ENCODE assay signal across 8 mouse cellular contexts in the genomic region with DNA sequence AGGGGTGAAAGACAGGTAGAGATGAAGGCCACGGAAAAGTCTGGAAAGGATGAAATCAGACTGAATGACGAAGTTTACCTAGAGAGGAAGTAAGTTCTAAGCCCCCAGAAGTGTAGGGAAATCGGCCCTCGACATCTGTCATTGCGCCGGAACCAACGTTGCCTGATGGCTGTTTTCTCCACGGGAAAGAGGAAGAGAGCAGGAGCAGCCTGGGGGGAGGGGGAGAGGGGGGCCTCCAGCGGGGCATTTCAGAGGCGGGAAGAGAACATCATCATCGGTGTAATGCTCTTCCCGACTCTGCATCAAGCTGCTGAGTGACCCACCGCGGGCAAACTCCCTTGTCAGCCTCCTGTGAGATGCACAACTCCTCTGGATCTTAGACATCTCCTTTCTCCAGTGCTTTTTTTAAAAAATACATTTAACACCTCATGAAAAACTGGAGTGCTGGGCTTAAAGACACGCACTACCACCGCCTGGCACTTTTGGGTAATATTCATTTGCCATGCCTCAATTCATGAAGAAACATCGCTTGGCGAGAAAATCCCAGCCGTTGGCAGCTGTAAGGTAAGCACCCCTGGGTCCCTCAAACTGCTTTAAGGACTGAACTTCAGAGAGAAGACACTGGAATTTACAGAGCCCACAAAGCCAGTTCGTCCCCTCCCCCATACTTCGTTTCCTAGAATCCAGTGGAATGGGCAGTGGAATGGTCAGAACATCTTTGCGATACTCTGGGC. TPM values are rescaled to one million over a fixed set of nuclear protein-coding genes. Genes with fewer than 3 reads are reported as not detected.
A peak's percentile ranks its signal among the peaks of the same experiment; 100 is the strongest.
DNase-seq lines count a peak whose midpoint lies in the region; ATAC-seq and TF ChIP-seq lines count a peak whose summit lies in the region.

No protein-coding gene starts in this region.

- TF ChIP-seq CTCF in bone marrow, adult 2 months (IDR thresholded peaks at IDR 0.05; ENCODE audit: control insufficient read depth, insufficient read depth, low read length): no peak
- no peak for TF ChIP-seq CTCF in liver, postnatal 0 days (IDR thresholded peaks at IDR 0.05; ENCODE audit: low read depth)

- no peaks in the 10 kb centered on the region for H3K36me3 ChIP-seq in erythroblast, embryonic 14.5 days (ENCODE audit: control insufficient read depth)
- no peaks in the 10 kb centered on the region for H3K36me3 ChIP-seq in liver, postnatal 0 days (replicated peaks; ENCODE audit: insufficient read depth, low read length)

- no peak for TF ChIP-seq EP300 in liver, postnatal 0 days (IDR thresholded peaks at IDR 0.05; ENCODE audit: low read depth)

- peak overlapping the region; percentile 18 for H3K4me3 ChIP-seq in erythroblast, embryonic 14.5 days (replicated peaks)
- H3K4me3 ChIP-seq in bone marrow, adult 2 months (replicated peaks; ENCODE audit: control insufficient read depth, low read depth, low read length): peak overlapping the region; percentile 67
- H3K4me3 ChIP-seq in liver, postnatal 0 days (ENCODE audit: low read depth, low read length): peak overlapping the region; percentile 46

- no peak for ATAC-seq in erythroblast, adult 5-6 weeks (replicated peaks; ENCODE audit: low FRiP score, poor library complexity, severe bottlenecking)
- peak; percentile 47 to 57 for ATAC-seq in hematopoietic stem cell, adult 5-6 weeks (replicated peaks in 1 of 2; ENCODE audit: insufficient read depth in 1 of 2, low FRiP score in 2 of 2, low TSS enrichment in 1 of 2, low read depth in 1 of 2, poor library complexity in 2 of 2, severe bottlenecking in 2 of 2)
- peak; percentile 24; the same call in 1 of the 2 replicates for ATAC-seq in liver, postnatal 0 days

- peak overlapping the region; percentile 73 for H3K4me2 ChIP-seq in liver, postnatal 0 days (ENCODE audit: low read depth, low read length)

- no peaks in the 10 kb centered on the region for H3K9me3 ChIP-seq in erythroblast, embryonic 14.5 days (ENCODE audit: control insufficient read depth, low read length)
- H3K9me3 ChIP-seq in liver, postnatal 0 days (ENCODE audit: low read length): no peaks in the 10 kb centered on the region

- H3K9ac ChIP-seq in liver, postnatal 0 days (replicated peaks): peak overlapping the region; percentile 40

- peak overlapping the region; percentile 57 for H3K27ac ChIP-seq in bone marrow, adult 2 months (ENCODE audit: control insufficient read depth, insufficient read depth, low read depth, low read length, poor library complexity)
- peak overlapping the region; percentile 78 for H3K27ac ChIP-seq in liver, postnatal 0 days (ENCODE audit: low read depth)

- peak; percentile 62 for DNase-seq in liver, postnatal 0 days
- peak; percentile 23 for DNase-seq in thymus, postnatal 25 days
- DNase-seq in cerebellum, adult 18-20 months: no peak
- no peak for DNase-seq in kidney, postnatal 14 days

- peaks cover 6% of the 10 kb centered on the region for H3K4me1 ChIP-seq in erythroblast, embryonic 14.5 days (ENCODE audit: control insufficient read depth)
- peaks cover 6% of the 10 kb centered on the region for H3K4me1 ChIP-seq in bone marrow, adult 2 months (ENCODE audit: control insufficient read depth, insufficient read depth, low read length)
- peaks cover 20% of the 10 kb centered on the region for H3K4me1 ChIP-seq in liver, postnatal 0 days (ENCODE audit: insufficient read depth)

- no peak for TF ChIP-seq POLR2A in bone marrow, adult 2 months (IDR thresholded peaks at IDR 0.05; ENCODE audit: borderline replicate concordance, control insufficient read depth, low read depth, low read length)

- whole genome bisulfite sequencing in bone marrow, adult 2 months: 3% methylated on average over 22 of the region's 22 CpGs
- WGBS in liver, postnatal 0 days (ENCODE audit: insufficient replicate concordance): 16% methylated on average over 22 of the region's 22 CpGs

- peaks cover 3% of the 10 kb centered on the region; the same call in 1 of the 2 replicates for H3K27me3 ChIP-seq in erythroblast, embryonic 14.5 days (ENCODE audit: control insufficient read depth)
- H3K27me3 ChIP-seq in liver, postnatal 0 days (ENCODE audit: insufficient read depth, low read length): no peaks in the 10 kb centered on the region

RNA-seq across cellular contexts. Expression of a gene that starts 53.0 kb away (rescaled TPM):
- 2.6 and 2.9 TPM in 2 replicates for polyA plus RNA-seq in erythroblast, embryonic 14.5 days (2012)
- 15.4 and 31.6 TPM in 2 replicates for total RNA-seq in erythroblast, adult 5-6 weeks (2015; ENCODE audit: low replicate concordance)
- 12.9 and 25.9 TPM in 2 replicates for total RNA-seq in erythroblast, adult 5-6 weeks (2017; ENCODE audit: low replicate concordance)
- polyA plus RNA-seq in bone marrow, adult 2 months (2011; ENCODE audit: insufficient read depth, insufficient read length, low replicate concordance, missing spikeins): 29.6 and 37.4 TPM in 2 replicates
- total RNA-seq in hematopoietic stem cell, adult 5-6 weeks (2017): 30.1 and 40.3 TPM in 2 replicates
- polyA plus RNA-seq in liver, postnatal 0 days (2015; fragmentation: Nextera tagmentation; extraction: Ambion mirVana): 41.0 and 48.0 TPM in 2 replicates

Comparison
In these comparisons a context has a peak if more than half of its experiments do, and no peak if none do; other contexts are left out.
1. DNase-seq: peak in liver, postnatal 0 days (single experiment) and thymus, postnatal 25 days (single experiment); none in cerebellum, adult 18-20 months (0 of 2) and kidney, postnatal 14 days (single experiment).
2. Peak in every context shown above with its lines, with median percentiles within 50 percentile points of each other: H3K4me3 ChIP-seq.